Comparison of ENCODE assay signal across 28 mouse cellular contexts in the genomic region with DNA sequence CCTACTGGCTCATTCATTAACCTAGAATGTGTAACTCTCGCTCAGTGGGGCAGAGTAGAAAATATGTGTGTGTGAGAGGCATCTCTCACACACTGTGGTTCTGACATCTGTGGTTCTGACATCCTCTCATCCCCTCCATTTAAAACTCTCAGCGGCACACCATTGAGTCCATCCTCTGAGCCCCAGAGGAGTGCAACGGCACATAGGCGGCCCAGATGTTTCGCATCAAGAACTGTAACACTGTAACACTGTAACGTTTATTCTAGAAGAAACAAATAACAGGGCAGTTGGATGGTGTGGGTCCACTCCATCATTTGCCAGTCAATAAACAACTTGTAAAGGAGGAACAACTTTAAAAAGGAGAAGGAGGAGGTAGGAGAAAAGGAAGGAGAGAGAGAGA.
"Had no signal": no experiment of that assay in that cellular context is flagged by ENCODE, and none has a peak within 500 bp of the region (broad histone marks: within the 10 kb centered on the region; RNA-seq: fewer than 3 reads in every experiment).

No protein-coding gene starts in this region.

- DNase-seq: cerebellum, adult 18-20 months; cerebellum, adult 2 months; cerebellum, adult 8-10 months; cerebellum, adult 9-10 months; cerebellum, adult 9-11 months; cerebellum, postnatal 10 days; cerebellum, postnatal 14 days; cerebellum, postnatal 25 days; cerebellum, postnatal 36 days; embryo, embryonic 11 days; forebrain, postnatal 0 days; gastrocnemius, adult 2 months; gastrocnemius, postnatal 10 days; gastrocnemius, postnatal 14 days; gastrocnemius, postnatal 25 days; gastrocnemius, postnatal 36 days; heart, adult 18-20 months had no signal

- H3K36me3 ChIP-seq: embryonic facial prominence, embryonic 10.5 days; embryonic facial prominence, embryonic 12.5 days; embryonic facial prominence, embryonic 13.5 days; embryonic facial prominence, embryonic 15.5 days; forebrain, embryonic 10.5 days; forebrain, embryonic 12.5 days; forebrain, embryonic 15.5 days had no signal

- ATAC-seq: forebrain, embryonic 13.5 days; forebrain, embryonic 14.5 days; forebrain, embryonic 15.5 days; forebrain, embryonic 16.5 days; forebrain, postnatal 0 days had no signal

- H3K4me3 ChIP-seq: embryonic facial prominence, embryonic 10.5 days; embryonic facial prominence, embryonic 12.5 days; embryonic facial prominence, embryonic 13.5 days; embryonic facial prominence, embryonic 15.5 days; erythroblast, embryonic 14.5 days; forebrain, embryonic 10.5 days; forebrain, embryonic 12.5 days; forebrain, embryonic 13.5 days; forebrain, embryonic 15.5 days; gastrocnemius, adult 2 months had no signal

- H3K4me1 ChIP-seq: embryonic facial prominence, embryonic 12.5 days; embryonic facial prominence, embryonic 13.5 days; embryonic facial prominence, embryonic 15.5 days had no signal

- H3K4me2 ChIP-seq: embryonic facial prominence, embryonic 12.5 days; embryonic facial prominence, embryonic 13.5 days; embryonic facial prominence, embryonic 15.5 days; forebrain, embryonic 12.5 days; forebrain, embryonic 13.5 days; forebrain, embryonic 15.5 days had no signal

- H3K9me3 ChIP-seq: embryonic facial prominence, embryonic 10.5 days; embryonic facial prominence, embryonic 12.5 days; embryonic facial prominence, embryonic 13.5 days; embryonic facial prominence, embryonic 15.5 days; forebrain, embryonic 12.5 days; forebrain, embryonic 15.5 days had no signal

- H3K9ac ChIP-seq: embryonic facial prominence, embryonic 12.5 days; embryonic facial prominence, embryonic 13.5 days; embryonic facial prominence, embryonic 15.5 days; forebrain, embryonic 12.5 days; forebrain, embryonic 13.5 days; forebrain, embryonic 15.5 days; forebrain, postnatal 0 days had no signal

- H3K27ac ChIP-seq: embryonic facial prominence, embryonic 10.5 days; embryonic facial prominence, embryonic 12.5 days; embryonic facial prominence, embryonic 13.5 days; embryonic facial prominence, embryonic 15.5 days; forebrain, embryonic 10.5 days; forebrain, embryonic 12.5 days; forebrain, embryonic 13.5 days; forebrain, embryonic 15.5 days; gastrocnemius, adult 2 months had no signal

- H3K27me3 ChIP-seq: embryonic facial prominence, embryonic 12.5 days; embryonic facial prominence, embryonic 15.5 days; forebrain, embryonic 12.5 days; forebrain, embryonic 13.5 days; forebrain, embryonic 15.5 days had no signal
